Mouse (Mus musculus): ENCODE results near the gene Gm10643. TPM values are rescaled to one million over a fixed set of nuclear protein-coding genes. Genes with fewer than 3 reads are reported as not detected.
A peak's percentile ranks its signal among the peaks of the same experiment; 100 is the strongest.

Gm10643 gene
- polyA plus RNA-seq, 1 experiment, result 0.36 TPM

DNA sequence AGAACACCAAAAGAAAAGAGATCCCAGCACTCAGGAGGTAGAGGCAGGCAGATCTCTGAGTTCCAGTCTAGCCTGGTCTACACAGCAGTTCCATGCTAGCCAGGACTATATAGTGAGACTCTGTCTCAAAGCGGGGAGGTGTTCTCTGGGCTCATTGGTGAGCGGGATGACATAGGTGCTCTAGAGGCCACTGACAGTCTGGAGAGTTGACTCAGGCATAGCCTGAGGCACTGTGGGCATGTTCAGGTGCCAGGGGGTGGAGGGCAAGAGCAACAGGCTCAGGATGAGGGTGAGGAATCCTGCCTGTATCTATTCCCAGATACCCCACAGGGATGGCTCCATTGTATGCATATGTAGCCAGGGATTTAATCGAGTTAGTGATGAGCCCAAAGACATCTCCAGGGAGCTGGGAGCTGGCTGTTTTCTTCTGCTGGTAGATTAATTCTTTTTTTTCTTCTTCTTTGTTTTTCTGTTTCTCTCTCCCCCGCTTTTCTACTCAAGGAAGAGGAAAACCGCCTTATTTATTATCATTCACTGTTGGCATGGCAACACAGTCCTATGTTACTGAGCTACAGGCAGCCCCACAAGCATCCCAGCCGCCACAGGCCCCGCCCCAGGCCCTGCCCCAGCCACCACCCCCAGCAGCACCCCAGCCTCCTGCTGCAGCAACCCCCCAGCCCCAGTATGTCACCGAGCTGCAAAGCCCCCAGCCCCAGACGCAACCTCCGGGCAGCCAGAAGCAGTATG, 8.5 kb upstream of the Gm10643 start:
- TF ChIP-seq POLR2A (IDR thresholded peaks at IDR 0.05; ENCODE audit: control insufficient read depth, extremely low read depth, insufficient read depth, low read length, poor library complexity) (no peak), CTCF (IDR thresholded peaks at IDR 0.05; ENCODE audit: borderline replicate concordance, control insufficient read depth, extremely low read depth, insufficient read depth, low read length, poor library complexity) (no peak)
- WGBS, result 67% methylated on average over 10 of the region's 10 CpGs
- Histone ChIP-seq H3K27me3 (ENCODE audit: control insufficient read depth, insufficient read depth, low read length) (no peaks in the 10 kb centered on the region), H3K27ac (ENCODE audit: control insufficient read depth, insufficient read depth, low read length) (peak overlapping the region; percentile 31; the same call in 1 of the 2 replicates), H3K4me3 (ENCODE audit: control insufficient read depth, insufficient read depth, low read length) (no peak overlapping the region), H3K36me3 (ENCODE audit: control insufficient read depth, insufficient read depth, low read length) (no peaks in the 10 kb centered on the region), H3K4me1 (replicated peaks; ENCODE audit: control insufficient read depth, insufficient read depth, low read length) (peaks cover 9% of the 10 kb centered on the region)
- DNase-seq, result no peak

DNA sequence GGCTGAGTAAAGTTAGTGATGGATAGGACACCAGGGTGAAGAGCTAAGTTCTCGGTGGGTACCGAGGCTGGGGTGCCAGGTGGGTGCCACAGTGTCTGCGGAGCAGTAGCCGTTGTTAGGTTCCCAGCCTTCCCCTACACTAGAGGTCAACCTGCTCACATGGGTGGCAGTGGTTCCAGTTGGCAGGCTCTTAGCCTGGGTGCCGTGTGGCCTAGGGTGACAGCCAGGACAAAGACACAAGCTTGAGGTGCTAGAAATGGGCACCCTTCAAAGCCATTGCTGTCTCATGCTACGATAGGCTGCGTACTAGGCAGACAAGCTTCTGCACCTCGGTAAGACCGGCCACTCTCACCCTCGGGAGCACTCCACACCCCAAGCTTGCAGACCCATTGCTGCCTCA, 7.4 kb upstream of the Gm10643 start:
- H3K27ac ChIP-seq (ENCODE audit: control insufficient read depth, insufficient read depth, low read length), result no peak overlapping the region
- no peak for DNase-seq
- no peaks in the 10 kb centered on the region for H3K27me3 ChIP-seq (ENCODE audit: control insufficient read depth, insufficient read depth, low read length)
- no peaks in the 10 kb centered on the region for H3K36me3 ChIP-seq (ENCODE audit: control insufficient read depth, insufficient read depth, low read length)
- H3K4me3 ChIP-seq (ENCODE audit: control insufficient read depth, insufficient read depth, low read length), result no peak overlapping the region
- H3K4me1 ChIP-seq (replicated peaks; ENCODE audit: control insufficient read depth, insufficient read depth, low read length), result peaks cover 13% of the 10 kb centered on the region
- 95% methylated on average over 10 of the region's 10 CpGs for WGBS
- TF ChIP-seq POLR2A (IDR thresholded peaks at IDR 0.05; ENCODE audit: control insufficient read depth, extremely low read depth, insufficient read depth, low read length, poor library complexity), result no peak
- no peak for TF ChIP-seq CTCF (IDR thresholded peaks at IDR 0.05; ENCODE audit: borderline replicate concordance, control insufficient read depth, extremely low read depth, insufficient read depth, low read length, poor library complexity)

DNA sequence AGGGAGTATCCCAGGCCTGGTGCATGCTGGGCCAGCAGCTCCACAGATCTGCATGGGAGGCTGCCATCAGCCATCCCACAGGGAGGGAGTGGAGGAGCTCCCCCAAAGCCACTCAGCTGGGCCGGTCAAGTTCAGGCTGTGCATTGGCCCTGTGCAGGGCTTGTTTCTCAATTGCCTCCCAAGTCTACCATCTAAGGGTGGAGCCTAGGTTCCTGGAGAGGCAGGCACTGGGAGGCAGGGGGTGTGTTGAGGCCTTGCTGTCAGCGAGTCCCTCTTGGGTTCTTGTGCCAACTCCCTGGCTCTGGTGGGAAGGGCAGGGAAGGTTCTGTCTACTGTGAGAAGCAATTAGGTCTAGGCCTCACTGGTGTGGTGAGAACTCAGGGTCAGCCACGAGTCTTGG, 7.0 kb upstream of the Gm10643 start:
- Histone ChIP-seq H3K27me3 (ENCODE audit: control insufficient read depth, insufficient read depth, low read length) (no peaks in the 10 kb centered on the region), H3K4me1 (replicated peaks; ENCODE audit: control insufficient read depth, insufficient read depth, low read length) (peaks cover 13% of the 10 kb centered on the region), H3K4me3 (ENCODE audit: control insufficient read depth, insufficient read depth, low read length) (no peak overlapping the region), H3K27ac (ENCODE audit: control insufficient read depth, insufficient read depth, low read length) (no peak overlapping the region), H3K36me3 (ENCODE audit: control insufficient read depth, insufficient read depth, low read length) (no peaks in the 10 kb centered on the region)
- DNase-seq, result no peak
- TF ChIP-seq POLR2A (IDR thresholded peaks at IDR 0.05; ENCODE audit: control insufficient read depth, extremely low read depth, insufficient read depth, low read length, poor library complexity) (no peak), CTCF (IDR thresholded peaks at IDR 0.05; ENCODE audit: borderline replicate concordance, control insufficient read depth, extremely low read depth, insufficient read depth, low read length, poor library complexity) (no peak)
- WGBS, result 91% methylated on average over 3 of the region's 3 CpGs

DNA sequence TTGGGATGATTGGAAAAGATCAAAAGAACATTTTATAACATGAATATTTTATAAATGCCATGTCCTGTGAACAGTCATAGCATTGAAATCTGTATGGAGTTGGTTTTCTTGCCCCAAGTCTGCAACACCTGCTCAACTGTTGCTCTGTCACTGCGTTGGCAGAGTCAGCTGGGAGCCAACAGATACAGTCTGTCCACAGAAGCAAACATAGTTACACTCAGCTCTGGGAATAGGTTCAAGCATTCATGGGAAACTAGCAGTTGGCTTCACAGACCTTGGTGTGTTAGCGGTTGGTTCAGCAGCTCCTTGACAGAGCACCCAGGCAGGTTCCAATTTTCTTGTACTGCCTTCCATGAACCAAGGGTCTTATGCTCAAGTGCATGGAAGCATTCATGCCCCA, 5.7 kb upstream of the Gm10643 start:
- no peak for DNase-seq
- peaks cover 13% of the 10 kb centered on the region for H3K4me1 ChIP-seq (replicated peaks; ENCODE audit: control insufficient read depth, insufficient read depth, low read length)
- H3K36me3 ChIP-seq (ENCODE audit: control insufficient read depth, insufficient read depth, low read length), result no peaks in the 10 kb centered on the region
- 69% methylated on average over 2 of the region's 2 CpGs for WGBS
- H3K27me3 ChIP-seq (ENCODE audit: control insufficient read depth, insufficient read depth, low read length), result no peaks in the 10 kb centered on the region
- H3K27ac ChIP-seq (ENCODE audit: control insufficient read depth, insufficient read depth, low read length), result no peak overlapping the region
- TF ChIP-seq POLR2A (IDR thresholded peaks at IDR 0.05; ENCODE audit: control insufficient read depth, extremely low read depth, insufficient read depth, low read length, poor library complexity) (no peak), CTCF (IDR thresholded peaks at IDR 0.05; ENCODE audit: borderline replicate concordance, control insufficient read depth, extremely low read depth, insufficient read depth, low read length, poor library complexity) (no peak)
- no peak overlapping the region for H3K4me3 ChIP-seq (ENCODE audit: control insufficient read depth, insufficient read depth, low read length)

DNA sequence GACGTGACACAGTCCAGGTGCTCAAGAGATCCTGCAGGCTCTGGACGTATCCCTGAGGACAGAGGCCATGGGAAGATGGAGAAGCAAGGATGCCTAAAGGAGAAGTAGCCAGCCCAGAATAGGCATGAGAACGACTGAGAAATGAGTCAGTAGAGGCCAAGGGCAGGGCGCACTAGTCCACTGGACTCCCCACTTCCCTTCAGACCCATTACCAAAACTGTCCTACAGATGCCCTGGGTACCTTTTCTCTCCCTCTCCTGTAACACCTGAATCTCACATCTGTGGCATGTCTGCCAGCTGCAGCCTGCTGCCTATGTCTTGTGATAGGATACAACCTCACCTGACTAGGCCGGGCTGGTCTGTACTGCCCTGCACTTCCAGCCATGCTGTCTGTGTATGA, 5.3 kb upstream of the Gm10643 start:
- H3K27ac ChIP-seq (ENCODE audit: control insufficient read depth, insufficient read depth, low read length), result no peak overlapping the region
- WGBS, result 87% methylated on average over 5 of the region's 5 CpGs
- no peak for DNase-seq
- H3K4me3 ChIP-seq (ENCODE audit: control insufficient read depth, insufficient read depth, low read length), result no peak overlapping the region
- H3K4me1 ChIP-seq (replicated peaks; ENCODE audit: control insufficient read depth, insufficient read depth, low read length), result peaks cover 13% of the 10 kb centered on the region
- TF ChIP-seq POLR2A (IDR thresholded peaks at IDR 0.05; ENCODE audit: control insufficient read depth, extremely low read depth, insufficient read depth, low read length, poor library complexity), result no peak
- no peak for TF ChIP-seq CTCF (IDR thresholded peaks at IDR 0.05; ENCODE audit: borderline replicate concordance, control insufficient read depth, extremely low read depth, insufficient read depth, low read length, poor library complexity)
- no peaks in the 10 kb centered on the region for H3K36me3 ChIP-seq (ENCODE audit: control insufficient read depth, insufficient read depth, low read length)
- H3K27me3 ChIP-seq (ENCODE audit: control insufficient read depth, insufficient read depth, low read length), result no peaks in the 10 kb centered on the region

DNA sequence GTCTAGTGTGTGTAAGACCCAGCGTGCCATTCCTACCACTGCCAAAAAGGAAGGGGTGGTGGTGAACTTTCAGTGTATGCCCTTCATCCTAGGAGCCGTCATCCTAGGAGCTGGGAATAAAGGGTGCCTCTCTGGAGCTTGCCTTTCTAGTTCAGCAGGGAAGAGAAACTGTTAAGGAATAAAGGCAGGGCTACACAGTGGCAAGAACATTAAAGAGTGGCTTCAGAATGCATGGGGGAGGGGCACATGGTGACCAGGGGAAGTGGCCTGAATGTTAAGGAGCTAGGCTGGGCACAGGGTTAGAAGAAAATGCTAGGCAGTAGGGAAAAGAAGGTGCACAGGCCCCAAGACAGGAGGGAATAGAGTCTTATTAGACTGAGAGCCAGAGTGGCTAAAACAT, 4.8 kb upstream of the Gm10643 start:
- TF ChIP-seq POLR2A (IDR thresholded peaks at IDR 0.05; ENCODE audit: control insufficient read depth, extremely low read depth, insufficient read depth, low read length, poor library complexity) (no peak), CTCF (IDR thresholded peaks at IDR 0.05; ENCODE audit: borderline replicate concordance, control insufficient read depth, extremely low read depth, insufficient read depth, low read length, poor library complexity) (no peak)
- WGBS, result 91% methylated on average over 2 of the region's 2 CpGs
- Histone ChIP-seq H3K4me1 (replicated peaks; ENCODE audit: control insufficient read depth, insufficient read depth, low read length) (peaks cover 16% of the 10 kb centered on the region), H3K36me3 (ENCODE audit: control insufficient read depth, insufficient read depth, low read length) (no peaks in the 10 kb centered on the region), H3K27ac (ENCODE audit: control insufficient read depth, insufficient read depth, low read length) (no peak overlapping the region), H3K4me3 (ENCODE audit: control insufficient read depth, insufficient read depth, low read length) (no peak overlapping the region), H3K27me3 (ENCODE audit: control insufficient read depth, insufficient read depth, low read length) (no peaks in the 10 kb centered on the region)
- DNase-seq, result no peak
